Mouse (Mus musculus): ENCODE results near the gene Atp6v1e2. TPM values are rescaled to one million over a fixed set of nuclear protein-coding genes. Genes with fewer than 3 reads are reported as not detected.

The Atp6v1e2 gene
- polyA plus RNA-seq, 1 experiment from 2014 or later = not detected

GRCm38 (mm10) chr17:86913003-86913607 is 34.6 kb downstream of the Atp6v1e2 start:
- Histone ChIP-seq H3K4me2 (ENCODE audit: low read depth, low read length) (no peak overlapping the region), H3K36me3 (ENCODE audit: control insufficient read depth, insufficient read depth, low read length) (no peaks in the 10 kb centered on the region), H3K27ac (ENCODE audit: low read length) (no peak overlapping the region), H3K4me3 (ENCODE audit: low read length) (no peak overlapping the region), H3K4me1 (replicated peaks; ENCODE audit: control insufficient read depth, insufficient read depth, low read length) (no peaks in the 10 kb centered on the region), H3K9me3 (ENCODE audit: control insufficient read depth, low read length) (no peaks in the 10 kb centered on the region), H3K9ac (ENCODE audit: low read length) (no peak overlapping the region), H3K27me3 (ENCODE audit: control insufficient read depth, insufficient read depth, low read depth, low read length) (no peaks in the 10 kb centered on the region)
- no peak for ATAC-seq (ENCODE audit: low read depth)
- WGBS = 75% methylated on average over 7 of the region's 7 CpGs

GRCm38 (mm10) chr17:86911261-86911660 is 36.4 kb downstream of the Atp6v1e2 start:
- no peak overlapping the region for H3K27ac ChIP-seq (ENCODE audit: low read length)
- H3K4me2 ChIP-seq (ENCODE audit: low read depth, low read length) = no peak overlapping the region
- H3K9ac ChIP-seq (ENCODE audit: low read length) = no peak overlapping the region
- no peaks in the 10 kb centered on the region for H3K36me3 ChIP-seq (ENCODE audit: control insufficient read depth, insufficient read depth, low read length)
- H3K27me3 ChIP-seq (ENCODE audit: control insufficient read depth, insufficient read depth, low read depth, low read length) = 0 out of 2 replicates have a peak, but pooled peaks cover 2% of the 10 kb centered on the region
- ATAC-seq (ENCODE audit: low read depth) = no peak
- no peaks in the 10 kb centered on the region for H3K9me3 ChIP-seq (ENCODE audit: control insufficient read depth, low read length)
- 49% methylated on average over 5 of the region's 5 CpGs for WGBS
- H3K4me1 ChIP-seq (replicated peaks; ENCODE audit: control insufficient read depth, insufficient read depth, low read length) = no peaks in the 10 kb centered on the region
- no peak overlapping the region for H3K4me3 ChIP-seq (ENCODE audit: low read length)

DNA sequence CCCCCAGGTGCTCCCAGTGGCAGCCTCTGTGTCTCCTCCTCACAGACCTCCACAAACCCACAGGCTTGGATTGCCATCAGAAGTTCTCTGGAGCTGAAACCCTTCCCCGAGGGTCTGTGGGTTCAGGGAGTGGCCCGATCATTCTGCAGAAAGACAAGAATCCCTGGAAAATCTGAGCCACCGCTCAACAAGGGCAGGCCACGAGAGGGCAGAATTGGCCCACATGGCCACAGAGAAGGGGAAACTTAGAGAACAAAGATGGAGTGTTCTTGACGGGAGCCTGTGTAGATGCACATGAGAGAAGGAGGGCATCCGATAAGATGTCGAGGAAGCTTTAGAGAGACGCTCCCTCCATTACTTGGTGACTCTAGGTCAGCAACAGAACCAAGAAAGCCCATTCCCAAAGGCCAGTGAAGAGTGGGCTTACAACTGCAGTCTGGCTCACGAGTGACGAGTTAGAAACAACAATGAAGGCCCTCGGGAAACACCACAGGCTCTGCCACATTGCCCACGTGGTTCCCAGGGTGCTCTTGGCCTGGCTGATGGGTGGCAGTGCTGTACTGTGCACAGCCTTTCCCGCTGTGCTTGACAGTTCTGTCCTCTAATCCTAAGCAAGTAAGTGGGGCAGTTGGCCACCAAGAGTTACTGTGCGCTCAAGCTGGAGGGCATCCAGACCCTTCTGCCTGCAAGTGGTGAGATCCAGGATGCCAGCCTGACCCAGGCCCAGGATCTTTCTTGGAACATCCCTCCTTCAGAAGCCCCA is 37.8 kb downstream of the Atp6v1e2 start:
- Histone ChIP-seq H3K4me3 (ENCODE audit: low read length) (no peak overlapping the region), H3K27me3 (ENCODE audit: control insufficient read depth, insufficient read depth, low read depth, low read length) (0 out of 2 replicates have a peak, but pooled peaks cover 2% of the 10 kb centered on the region), H3K27ac (ENCODE audit: low read length) (no peak overlapping the region), H3K4me2 (ENCODE audit: low read depth, low read length) (no peak overlapping the region), H3K4me1 (replicated peaks; ENCODE audit: control insufficient read depth, insufficient read depth, low read length) (peaks cover 9% of the 10 kb centered on the region), H3K36me3 (ENCODE audit: control insufficient read depth, insufficient read depth, low read length) (no peaks in the 10 kb centered on the region), H3K9ac (ENCODE audit: low read length) (no peak overlapping the region), H3K9me3 (ENCODE audit: control insufficient read depth, low read length) (no peaks in the 10 kb centered on the region)
- ATAC-seq (ENCODE audit: low read depth) = no peak
- 66% methylated on average over 14 of the region's 14 CpGs for WGBS

- WGBS = 46% methylated on average over 8 of the region's 8 CpGs
- Histone ChIP-seq H3K36me3 (ENCODE audit: control insufficient read depth, insufficient read depth, low read length) (no peaks in the 10 kb centered on the region), H3K4me3 (ENCODE audit: low read length) (no peak overlapping the region), H3K4me1 (replicated peaks; ENCODE audit: control insufficient read depth, insufficient read depth, low read length) (peaks cover 16% of the 10 kb centered on the region), H3K27ac (ENCODE audit: low read length) (no peak overlapping the region), H3K4me2 (ENCODE audit: low read depth, low read length) (no peak overlapping the region), H3K9ac (ENCODE audit: low read length) (no peak overlapping the region), H3K27me3 (ENCODE audit: control insufficient read depth, insufficient read depth, low read depth, low read length) (0 out of 2 replicates have a peak, but pooled peaks cover 2% of the 10 kb centered on the region), H3K9me3 (ENCODE audit: control insufficient read depth, low read length) (no peaks in the 10 kb centered on the region)
- ATAC-seq (ENCODE audit: low read depth) = no peak
Measured at GRCm38 (mm10) chr17:86908316-86908715, 39.4 kb downstream of the Atp6v1e2 start.

DNA sequence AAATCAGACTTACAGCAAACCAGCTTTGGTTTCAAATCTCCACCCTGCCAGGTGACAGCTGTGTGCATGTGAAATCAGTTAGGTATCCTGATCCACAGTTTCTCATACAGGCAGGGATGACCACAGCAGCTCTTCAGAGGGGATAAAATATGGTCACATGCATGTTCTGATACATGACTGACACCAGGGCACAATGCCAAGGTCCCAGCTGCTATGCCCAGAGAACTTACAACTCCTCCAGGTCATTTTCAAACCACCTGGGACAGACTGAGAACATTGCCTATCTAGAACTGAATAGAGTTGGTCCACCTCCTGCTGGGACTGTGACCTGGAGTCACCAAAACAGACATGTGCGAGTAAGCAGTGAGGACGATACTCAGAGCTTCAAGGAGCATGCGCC is 40.6 kb downstream of the Atp6v1e2 start:
- H3K27me3 ChIP-seq (ENCODE audit: control insufficient read depth, insufficient read depth, low read depth, low read length) = 0 out of 2 replicates have a peak, but pooled peaks cover 2% of the 10 kb centered on the region
- no peak for ATAC-seq (ENCODE audit: low read depth)
- H3K9me3 ChIP-seq (ENCODE audit: control insufficient read depth, low read length) = no peaks in the 10 kb centered on the region
- peaks cover 16% of the 10 kb centered on the region for H3K4me1 ChIP-seq (replicated peaks; ENCODE audit: control insufficient read depth, insufficient read depth, low read length)
- H3K27ac ChIP-seq (ENCODE audit: low read length) = no peak overlapping the region
- H3K4me3 ChIP-seq (ENCODE audit: low read length) = no peak overlapping the region
- H3K36me3 ChIP-seq (ENCODE audit: control insufficient read depth, insufficient read depth, low read length) = no peaks in the 10 kb centered on the region
- H3K4me2 ChIP-seq (ENCODE audit: low read depth, low read length) = no peak overlapping the region
- H3K9ac ChIP-seq (ENCODE audit: low read length) = no peak overlapping the region
- WGBS = 90% methylated on average over 3 of the region's 3 CpGs

- Histone ChIP-seq H3K4me3 (ENCODE audit: low read length) (no peak overlapping the region), H3K4me2 (ENCODE audit: low read depth, low read length) (no peak overlapping the region), H3K27ac (ENCODE audit: low read length) (no peak overlapping the region), H3K27me3 (ENCODE audit: control insufficient read depth, insufficient read depth, low read depth, low read length) (0 out of 2 replicates have a peak, but pooled peaks cover 2% of the 10 kb centered on the region), H3K9me3 (ENCODE audit: control insufficient read depth, low read length) (no peaks in the 10 kb centered on the region), H3K4me1 (replicated peaks; ENCODE audit: control insufficient read depth, insufficient read depth, low read length) (peaks cover 16% of the 10 kb centered on the region), H3K36me3 (ENCODE audit: control insufficient read depth, insufficient read depth, low read length) (no peaks in the 10 kb centered on the region), H3K9ac (ENCODE audit: low read length) (no peak overlapping the region)
- WGBS = 25% methylated on average over 6 of the region's 6 CpGs
- no peak for ATAC-seq (ENCODE audit: low read depth)
Measured at GRCm38 (mm10) chr17:86906601-86907000, 41.1 kb downstream of the Atp6v1e2 start.

DNA sequence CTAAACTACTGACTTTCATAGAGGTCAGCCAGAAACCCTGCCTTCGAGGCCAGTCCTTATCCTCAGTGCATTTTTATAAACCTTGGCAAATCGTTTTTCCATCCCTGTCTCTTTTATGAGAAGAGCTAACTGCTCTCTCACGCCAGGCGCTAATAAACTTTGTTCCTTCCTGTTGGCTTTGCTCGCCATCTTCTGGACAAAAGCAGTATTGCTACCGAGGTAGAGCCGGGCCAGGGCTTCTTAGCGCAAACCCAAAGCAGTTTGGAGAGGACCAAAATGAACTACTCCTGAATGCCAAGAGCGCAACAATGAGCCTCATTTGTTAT is 41.6 kb downstream of the Atp6v1e2 start:
- H3K27me3 ChIP-seq (ENCODE audit: control insufficient read depth, insufficient read depth, low read depth, low read length) = 0 out of 2 replicates have a peak, but pooled peaks cover 2% of the 10 kb centered on the region
- no peak overlapping the region for H3K9ac ChIP-seq (ENCODE audit: low read length)
- WGBS = 1% methylated on average over 9 of the region's 9 CpGs
- ATAC-seq (ENCODE audit: low read depth) = peak; percentile 59; the same call in 1 of the 2 replicates
- H3K27ac ChIP-seq (ENCODE audit: low read length) = no peak overlapping the region
- H3K36me3 ChIP-seq (ENCODE audit: control insufficient read depth, insufficient read depth, low read length) = no peaks in the 10 kb centered on the region
- H3K4me2 ChIP-seq (ENCODE audit: low read depth, low read length) = peak overlapping the region; percentile 4; the same call in 1 of the 2 replicates
- peaks cover 16% of the 10 kb centered on the region for H3K4me1 ChIP-seq (replicated peaks; ENCODE audit: control insufficient read depth, insufficient read depth, low read length)
- H3K4me3 ChIP-seq (ENCODE audit: low read length) = no peak overlapping the region
- no peaks in the 10 kb centered on the region for H3K9me3 ChIP-seq (ENCODE audit: control insufficient read depth, low read length)

DNA sequence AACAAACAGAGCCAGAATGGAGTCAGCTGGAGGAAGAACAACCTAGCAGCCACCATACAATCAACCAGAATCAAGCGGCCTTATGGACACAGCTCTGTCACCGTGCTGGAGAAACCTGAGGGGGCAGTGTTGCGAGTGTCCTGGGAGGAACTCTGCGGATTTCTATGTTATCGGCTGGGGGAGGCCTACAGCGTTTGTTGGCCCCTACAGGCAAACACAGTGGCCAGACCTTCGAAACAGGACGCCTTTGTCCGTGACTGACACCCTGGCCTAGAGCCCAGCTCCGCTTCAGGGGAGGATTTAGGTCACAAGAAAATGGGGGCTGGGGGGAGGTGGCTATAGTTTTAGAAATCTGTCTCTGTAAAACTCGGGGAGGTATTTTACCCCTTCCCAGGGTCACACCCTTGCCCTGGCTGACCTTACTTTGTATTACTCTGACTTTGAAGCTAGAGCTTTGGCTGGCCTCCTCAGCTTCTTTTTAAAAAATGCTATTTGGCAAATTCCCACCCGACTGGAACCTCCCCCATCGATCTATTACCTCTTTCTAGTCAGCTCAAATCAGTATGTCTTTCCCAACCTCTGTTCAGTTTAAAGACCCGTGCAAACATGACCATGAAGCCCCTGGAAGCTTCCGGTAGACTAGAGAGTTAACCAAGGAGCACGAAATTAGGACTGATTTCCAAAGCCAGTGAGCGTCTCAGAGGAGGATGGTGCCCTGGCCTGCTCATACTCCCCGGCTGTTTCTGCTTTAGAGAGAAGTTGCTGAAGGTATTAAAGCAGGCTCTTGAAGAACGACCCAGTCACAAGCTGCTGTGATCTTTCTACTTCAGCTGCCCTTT is 42.2 kb downstream of the Atp6v1e2 start:
- Histone ChIP-seq H3K4me3 (ENCODE audit: low read length) (no peak overlapping the region), H3K36me3 (ENCODE audit: control insufficient read depth, insufficient read depth, low read length) (no peaks in the 10 kb centered on the region), H3K9ac (ENCODE audit: low read length) (0 out of 2 replicates have a peak overlapping the region, but pooled peaks have one; percentile 47), H3K27me3 (ENCODE audit: control insufficient read depth, insufficient read depth, low read depth, low read length) (0 out of 2 replicates have a peak, but pooled peaks cover 2% of the 10 kb centered on the region), H3K4me2 (ENCODE audit: low read depth, low read length) (peak overlapping the region; percentile 4; the same call in 1 of the 2 replicates), H3K27ac (ENCODE audit: low read length) (peak overlapping the region; percentile 43), H3K4me1 (replicated peaks; ENCODE audit: control insufficient read depth, insufficient read depth, low read length) (peaks cover 16% of the 10 kb centered on the region), H3K9me3 (ENCODE audit: control insufficient read depth, low read length) (no peaks in the 10 kb centered on the region)
- ATAC-seq (ENCODE audit: low read depth) = peak; percentile 77
- WGBS = 13% methylated on average over 19 of the region's 19 CpGs

DNA sequence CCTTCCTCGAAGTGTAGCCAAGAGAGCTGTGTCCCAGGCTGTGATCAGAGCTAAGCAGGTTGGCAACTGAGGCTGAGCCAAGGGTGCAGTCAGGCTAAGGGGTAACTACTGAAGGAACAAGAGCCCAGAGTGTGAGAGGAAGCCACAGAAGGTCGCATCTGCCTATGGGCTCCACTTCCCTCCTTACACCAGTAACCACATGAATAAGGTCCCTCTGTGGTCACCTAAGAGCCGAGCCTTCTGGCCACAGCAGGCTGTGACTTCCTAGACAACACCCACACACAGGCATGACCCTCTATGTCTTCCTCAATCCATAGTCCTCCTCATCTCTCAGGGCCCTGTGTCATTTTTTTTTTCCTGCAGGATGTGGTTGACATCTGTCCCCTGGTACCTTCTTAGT is 43.5 kb downstream of the Atp6v1e2 start:
- H3K4me1 ChIP-seq (replicated peaks; ENCODE audit: control insufficient read depth, insufficient read depth, low read length) = peaks cover 16% of the 10 kb centered on the region
- no peak overlapping the region for H3K9ac ChIP-seq (ENCODE audit: low read length)
- WGBS = 65% methylated on average over 3 of the region's 3 CpGs
- 0 out of 2 replicates have a peak, but pooled peaks cover 2% of the 10 kb centered on the region for H3K27me3 ChIP-seq (ENCODE audit: control insufficient read depth, insufficient read depth, low read depth, low read length)
- H3K36me3 ChIP-seq (ENCODE audit: control insufficient read depth, insufficient read depth, low read length) = no peaks in the 10 kb centered on the region
- no peak for ATAC-seq (ENCODE audit: low read depth)
- no peak overlapping the region for H3K4me2 ChIP-seq (ENCODE audit: low read depth, low read length)
- H3K9me3 ChIP-seq (ENCODE audit: control insufficient read depth, low read length) = no peaks in the 10 kb centered on the region
- H3K4me3 ChIP-seq (ENCODE audit: low read length) = no peak overlapping the region
- no peak overlapping the region for H3K27ac ChIP-seq (ENCODE audit: low read length)
